In the genomic region with DNA sequence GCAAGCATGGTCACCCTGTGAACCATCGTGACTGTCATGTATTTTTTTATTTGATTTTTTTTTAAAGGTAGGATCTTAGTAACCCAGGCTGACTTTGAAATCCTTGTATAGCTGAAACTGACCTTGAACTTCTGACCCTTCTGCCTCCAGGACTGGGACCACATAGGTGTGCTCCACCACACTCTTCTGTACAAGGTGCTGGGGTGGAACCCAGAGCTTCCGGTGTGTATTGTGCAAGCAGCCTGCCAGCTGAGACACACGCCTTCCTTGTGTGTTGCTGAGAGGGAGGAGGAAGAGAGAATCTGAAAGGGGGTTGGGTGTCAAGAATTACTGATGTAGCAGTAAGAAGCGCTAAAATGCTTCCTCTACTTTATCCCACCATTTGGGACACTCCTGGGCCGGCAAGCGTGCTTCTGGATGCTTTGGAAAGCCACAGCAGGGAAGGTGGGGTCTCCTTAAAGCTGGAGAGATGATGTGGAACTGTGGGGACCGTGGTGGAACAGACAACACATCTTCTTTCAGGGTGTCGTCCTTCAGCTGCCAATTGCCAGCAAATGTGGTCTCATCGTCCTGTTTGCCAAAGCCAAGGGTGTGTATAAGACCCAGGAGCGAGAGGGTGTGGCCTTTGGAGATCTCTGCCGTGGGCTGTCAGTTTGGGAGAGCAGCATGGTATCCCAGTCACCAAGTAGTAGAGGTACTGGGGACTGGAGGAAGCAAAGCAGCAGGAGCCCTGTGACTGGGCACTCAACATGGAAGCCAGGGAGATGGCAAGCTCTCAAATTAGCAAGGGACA, we compare ENCODE assay signal across 10 mouse cellular contexts. TPM values are rescaled to one million over a fixed set of nuclear protein-coding genes. Genes with fewer than 3 reads are reported as not detected.
DNase-seq lines count a peak whose midpoint lies in the region; ATAC-seq and TF ChIP-seq lines count a peak whose summit lies in the region.
"Had no signal": no experiment of that assay in that cellular context is flagged by ENCODE, and none has a peak within 500 bp of the region (broad histone marks: within the 10 kb centered on the region; RNA-seq: fewer than 3 reads in every experiment).

No protein-coding gene starts in this region.

- H3K4me1 ChIP-seq in intestine, embryonic 14.5 days (replicated peaks; ENCODE audit: control insufficient read depth, insufficient read depth, low read length), result 0 out of 2 replicates have a peak, but pooled peaks cover 3% of the 10 kb centered on the region
- H3K4me1 ChIP-seq in intestine, embryonic 15.5 days (replicated peaks), result no peaks in the 10 kb centered on the region

- H3K9me3 ChIP-seq in intestine, embryonic 14.5 days (ENCODE audit: control insufficient read depth, low read length), result no peaks in the 10 kb centered on the region
- no peaks in the 10 kb centered on the region for H3K9me3 ChIP-seq in intestine, embryonic 15.5 days
- H3K9me3 ChIP-seq: liver, embryonic 12.5 days had no signal

- no peak for TF ChIP-seq CTCF in brain, embryonic 14.5 days (IDR thresholded peaks at IDR 0.05; ENCODE audit: borderline replicate concordance, extremely low read depth, insufficient read depth, insufficient read length)

- DNase-seq in cerebellum, adult 9-11 months, result peak; percentile 12
- DNase-seq in cerebellum, adult 11-12 months, result no peak
- DNase-seq in intestine, embryonic 14.5 days (ENCODE audit: low spot score), result peak; percentile 44
- DNase-seq in 416B (ENCODE audit: low read depth), result peak; percentile 40
- DNase-seq in brain, embryonic 14.5 days (ENCODE audit: low read depth), result peak; percentile 8
- no peak for DNase-seq in adrenal gland, adult (ENCODE audit: inconsistent age in 2 of 2, low spot score in 1 of 2)

- H3K4me3 ChIP-seq in intestine, embryonic 14.5 days (ENCODE audit: low read depth, low read length), result no peak overlapping the region
- H3K4me3 ChIP-seq in intestine, embryonic 15.5 days (replicated peaks), result no peak overlapping the region
- H3K4me3 ChIP-seq: liver, embryonic 12.5 days had no signal

- no peaks in the 10 kb centered on the region for H3K27me3 ChIP-seq in intestine, embryonic 14.5 days (replicated peaks; ENCODE audit: control insufficient read depth, insufficient read depth, low read length)
- no peaks in the 10 kb centered on the region for H3K27me3 ChIP-seq in intestine, embryonic 15.5 days (replicated peaks)

- no peak for TF ChIP-seq POLR2A in brain, embryonic 14.5 days (IDR thresholded peaks at IDR 0.05; ENCODE audit: borderline replicate concordance, extremely low read depth, insufficient read depth, insufficient read length, poor library complexity, severe bottlenecking)

- no peak overlapping the region for H3K4me2 ChIP-seq in intestine, embryonic 14.5 days (ENCODE audit: low read length)
- H3K4me2 ChIP-seq in intestine, embryonic 15.5 days (replicated peaks), result no peak overlapping the region
- H3K4me2 ChIP-seq: heart, embryonic 11.5 days; liver, embryonic 12.5 days had no signal

- 0 out of 2 replicates have a peak, but pooled peaks have one; percentile 23 for ATAC-seq in intestine, embryonic 14.5 days (replicated peaks; ENCODE audit: low FRiP score, low TSS enrichment, low read depth)
- no peak for ATAC-seq in intestine, embryonic 15.5 days
- no peak for ATAC-seq in frontal cortex, adult (ENCODE audit: low TSS enrichment)
- ATAC-seq: liver, embryonic 12.5 days had no signal

- no peak overlapping the region for H3K27ac ChIP-seq in intestine, embryonic 14.5 days (ENCODE audit: low read depth)
- no peak overlapping the region for H3K27ac ChIP-seq in intestine, embryonic 15.5 days
- H3K27ac ChIP-seq: liver, embryonic 12.5 days had no signal

- WGBS in intestine, embryonic 14.5 days, result 61% methylated on average over 11 of the region's 11 CpGs
- 56% methylated on average over 11 of the region's 11 CpGs for WGBS in intestine, embryonic 15.5 days

- H3K9ac ChIP-seq in intestine, embryonic 14.5 days (ENCODE audit: low read length), result no peak overlapping the region
- no peak overlapping the region for H3K9ac ChIP-seq in intestine, embryonic 15.5 days
- H3K9ac ChIP-seq: liver, embryonic 12.5 days had no signal

- no peaks in the 10 kb centered on the region for H3K36me3 ChIP-seq in intestine, embryonic 14.5 days (ENCODE audit: control insufficient read depth, insufficient read depth, low read length)
- H3K36me3 ChIP-seq in intestine, embryonic 15.5 days, result no peaks in the 10 kb centered on the region
- H3K36me3 ChIP-seq: liver, embryonic 12.5 days had no signal

RNA-seq across cellular contexts. Expression of gene Rftn1, which starts 47.5 kb away (rescaled TPM):
- polyA plus RNA-seq in intestine, embryonic 14.5 days (2014; fragmentation: Nextera tagmentation; extraction: Ambion mirVana), result 9.7 and 11.0 TPM in 2 replicates
- 10.1 and 10.5 TPM in 2 replicates for polyA plus RNA-seq in intestine, embryonic 15.5 days (2015; fragmentation: Nextera tagmentation; extraction: Ambion mirVana)
- polyA plus RNA-seq in brain, embryonic 14.5 days (2012; rRNA removed), result 17.7 and 18.2 TPM in 2 replicates

RNA-seq across cellular contexts. Expression of gene Dazl, which starts 55.4 kb away (rescaled TPM):
- 0.20 and 0.78 TPM in 2 replicates for polyA plus RNA-seq in intestine, embryonic 14.5 days (2014; fragmentation: Nextera tagmentation; extraction: Ambion mirVana)
- 0.26 and 0.78 TPM in 2 replicates for polyA plus RNA-seq in intestine, embryonic 15.5 days (2015; fragmentation: Nextera tagmentation; extraction: Ambion mirVana)
- 0.23 and 0.27 TPM in 2 replicates for polyA plus RNA-seq in brain, embryonic 14.5 days (2012; rRNA removed)

Comparison
In these comparisons a context has a peak if more than half of its experiments do, and no peak if none do; other contexts are left out.
1. DNase-seq: peak in cerebellum, adult 9-11 months (single experiment), intestine, embryonic 14.5 days (single experiment), 416B (single experiment) and brain, embryonic 14.5 days (single experiment); none in cerebellum, adult 11-12 months (single experiment) and adrenal gland, adult (0 of 2).